Mouse (Mus musculus) lung, postnatal 4 days (tissue): Measurements from ENCODE around the gene Mgst2.

Experiments
- DNase-seq, 2 experiments: peaks; one replicate each; pipeline ENCODE4 v3.0.0; 2021

The Mgst2 gene

DNA sequence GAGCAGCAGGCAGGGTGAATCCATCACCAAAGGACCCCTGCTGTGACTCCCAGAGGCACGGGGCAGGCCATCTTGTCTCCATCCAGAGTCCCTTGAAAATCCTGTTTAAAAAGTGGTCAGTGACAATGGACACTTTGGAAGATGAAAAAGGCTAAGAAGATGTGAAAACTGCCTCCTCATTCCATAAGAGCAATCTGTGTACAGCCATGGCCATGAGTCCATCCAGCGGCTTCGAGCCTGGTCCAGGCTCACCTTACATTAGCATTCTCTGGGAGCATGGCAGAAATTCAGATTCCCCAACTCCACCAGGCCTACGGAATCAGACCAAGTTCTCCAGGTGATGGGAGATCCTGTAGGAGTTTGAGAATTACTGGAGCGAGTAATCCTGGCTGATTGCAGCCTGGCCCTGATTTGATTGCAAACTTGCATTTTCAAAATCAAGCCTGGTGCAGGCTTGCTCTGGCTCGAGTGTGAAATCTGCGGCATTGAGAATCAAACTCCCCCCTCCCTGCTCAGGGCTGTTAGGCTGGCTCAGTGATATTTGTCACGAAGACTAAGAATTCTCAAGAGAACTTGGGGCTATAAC lies 42.6 kb downstream of the Mgst2 start:
- no peak for DNase-seq

DNA sequence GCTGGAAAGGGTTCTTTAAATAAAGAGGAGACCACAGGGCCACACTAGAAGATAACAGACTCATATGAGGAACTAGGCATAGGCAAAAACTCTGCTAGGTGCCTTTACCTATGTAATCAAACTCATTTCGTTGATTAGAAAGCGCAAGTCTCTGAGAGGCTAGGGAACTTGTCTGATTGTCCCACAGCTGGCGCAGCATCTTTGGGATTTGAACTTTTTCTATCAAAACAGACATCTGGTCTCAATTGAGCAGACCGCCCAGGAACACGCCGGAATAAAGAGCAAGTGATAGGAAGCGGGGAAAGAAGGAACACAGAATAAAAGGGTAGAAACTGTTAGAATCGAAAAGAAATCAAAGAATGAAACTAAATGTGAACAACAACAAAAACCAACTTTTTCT lies 43.3 kb downstream of the Mgst2 start:
- no peak for DNase-seq

DNA sequence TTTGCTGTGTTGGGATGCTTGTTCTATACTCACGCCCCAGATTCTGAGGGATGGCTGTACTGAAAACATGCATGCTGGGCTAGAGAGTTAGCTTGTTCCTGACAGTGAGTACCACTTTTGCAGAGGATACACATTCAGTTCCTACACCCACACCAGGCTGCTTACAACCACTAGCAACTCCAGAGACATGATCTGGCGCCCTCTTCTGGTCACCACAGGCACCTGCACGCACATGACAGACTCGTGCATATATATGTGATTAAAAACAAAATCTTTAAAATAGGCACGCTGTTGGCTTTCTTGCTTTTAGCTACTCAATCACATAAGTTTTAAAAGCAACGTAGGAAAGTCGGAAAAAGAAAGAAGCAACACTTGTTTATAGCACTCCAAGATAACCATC lies 45.1 kb downstream of the Mgst2 start:
- DNase-seq, result no peak

DNA sequence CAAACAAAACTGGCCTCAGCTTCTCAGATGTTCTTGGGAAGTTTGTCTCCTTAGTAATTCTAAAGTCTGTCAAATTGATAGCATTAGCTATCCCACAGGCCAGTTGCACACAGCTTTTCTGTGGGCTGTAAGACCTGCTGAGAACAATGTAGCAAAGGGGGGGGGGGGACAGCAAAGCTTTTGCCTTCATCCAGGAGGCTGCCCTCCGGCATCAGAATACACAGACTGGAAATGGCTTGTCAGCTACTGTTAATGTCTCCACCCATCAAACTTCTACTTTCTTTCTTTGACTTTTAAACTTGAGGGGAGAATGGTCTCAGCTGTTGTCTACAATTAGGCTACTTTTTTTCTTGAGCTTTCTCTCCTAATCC lies 48.2 kb downstream of the Mgst2 start:
- DNase-seq, result no peak

DNA sequence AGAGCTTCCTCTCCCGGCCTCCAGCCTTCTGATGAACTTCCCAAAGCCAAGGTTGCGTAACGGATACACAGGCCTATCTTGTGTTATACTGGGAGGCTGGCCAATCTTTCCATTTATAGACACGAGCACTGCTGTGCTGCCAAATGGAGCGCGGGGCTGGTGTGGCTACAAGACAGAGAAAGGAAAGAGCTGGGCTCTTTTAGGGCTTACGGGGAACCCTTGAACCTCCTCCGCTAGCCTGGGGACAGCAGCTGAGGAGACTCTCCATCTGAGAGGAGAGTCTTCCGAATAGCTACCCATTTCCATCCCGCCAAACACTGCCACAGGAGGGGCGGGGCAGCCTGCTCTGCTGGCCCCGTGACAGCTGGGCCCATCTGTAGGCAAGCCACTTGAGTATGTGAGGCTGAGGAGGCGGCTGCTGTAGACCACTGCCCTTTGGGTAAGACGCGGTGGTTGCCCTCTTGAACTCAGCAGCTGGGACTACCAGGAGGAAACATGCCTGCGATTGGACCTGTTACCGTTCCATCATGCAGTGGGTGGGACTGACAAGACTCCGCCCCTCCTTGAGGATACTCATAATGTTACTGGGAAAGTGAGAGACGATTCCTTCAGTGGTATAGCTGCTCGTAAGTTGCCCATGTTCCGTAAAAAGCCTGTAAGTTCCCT lies 48.7 kb downstream of the Mgst2 start:
- DNase-seq, result peak; percentile 89 to 94

DNA sequence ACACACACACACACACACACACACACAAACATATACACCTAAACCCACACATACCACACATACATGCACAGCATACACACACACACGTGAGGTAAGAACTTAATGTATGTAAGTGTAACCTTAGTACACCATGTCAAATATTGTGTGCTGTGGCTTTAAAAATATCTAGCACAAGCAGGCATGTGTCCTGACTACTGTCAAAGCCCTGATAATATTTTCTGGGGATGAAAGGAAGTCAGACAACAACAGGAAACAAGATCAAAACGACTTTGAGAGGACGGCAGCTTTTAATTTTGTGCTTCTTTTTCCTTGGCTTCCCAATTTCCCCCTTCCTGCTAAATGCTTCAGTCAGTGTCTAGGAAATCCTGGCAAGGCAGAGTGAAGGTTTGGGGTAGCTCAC lies 52.2 kb downstream of the Mgst2 start:
- DNase-seq, result no peak

DNA sequence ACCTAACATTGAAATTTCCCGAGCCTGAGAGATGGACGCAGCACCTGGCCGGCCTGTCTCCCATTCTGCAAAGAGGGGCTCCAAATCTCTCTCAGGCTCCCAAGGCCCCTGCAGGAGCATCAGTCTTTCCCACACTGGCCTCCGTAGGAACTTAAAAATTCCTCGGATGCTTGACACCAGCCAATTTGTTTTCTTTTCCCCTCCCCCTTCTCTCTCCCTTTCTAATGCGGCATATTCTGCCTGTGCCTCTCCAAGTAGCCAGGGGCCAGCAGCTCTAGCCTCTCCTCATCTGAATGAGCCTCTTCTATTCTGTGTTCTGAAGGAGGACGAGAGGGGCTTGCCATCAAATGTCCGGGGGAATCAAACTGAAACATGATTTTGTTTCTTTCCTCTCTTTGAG lies 53.1 kb downstream of the Mgst2 start:
- no peak for DNase-seq

DNA sequence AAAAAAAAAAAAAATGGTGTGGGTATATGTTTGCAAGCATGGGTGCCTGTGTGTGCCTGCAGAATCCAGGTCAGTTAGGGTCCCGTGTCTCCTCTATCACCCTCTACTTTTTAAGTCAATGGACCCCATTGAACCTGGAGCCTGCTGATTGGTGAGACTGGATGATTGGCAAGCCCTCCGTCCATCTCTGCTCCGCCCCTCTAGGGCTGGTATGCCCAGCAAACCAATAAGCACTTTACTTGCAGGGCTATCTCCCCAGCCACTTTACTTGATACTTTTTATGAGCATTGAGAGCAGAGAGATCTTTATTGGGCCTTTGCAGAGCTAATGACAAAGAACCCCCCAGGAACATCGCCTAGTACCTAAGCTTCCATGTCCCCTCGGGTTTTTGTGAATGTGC lies 54.3 kb downstream of the Mgst2 start:
- DNase-seq, result peak in 1 of 2 experiments; percentile 12

DNA sequence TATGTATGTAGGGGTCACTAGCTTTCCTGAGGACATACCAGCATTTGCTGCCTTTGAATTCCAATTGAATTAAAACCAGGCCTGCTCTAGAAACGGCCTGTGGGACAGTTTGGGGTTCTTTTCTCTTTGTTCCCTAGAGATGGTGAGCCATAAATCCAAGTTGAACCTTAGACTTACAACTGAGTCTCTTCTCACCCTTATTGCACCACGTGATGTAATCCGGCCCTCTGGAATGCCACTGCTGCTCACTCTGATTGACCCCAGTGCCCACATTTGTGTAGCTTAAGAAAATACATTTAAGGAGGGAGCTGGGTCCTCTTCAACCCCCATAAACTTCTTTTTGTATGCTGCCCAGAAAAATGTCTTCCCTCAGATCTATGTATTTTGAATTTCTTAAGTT lies 57.3 kb downstream of the Mgst2 start:
- DNase-seq, result peak in 1 of 2 experiments; percentile 4

DNA sequence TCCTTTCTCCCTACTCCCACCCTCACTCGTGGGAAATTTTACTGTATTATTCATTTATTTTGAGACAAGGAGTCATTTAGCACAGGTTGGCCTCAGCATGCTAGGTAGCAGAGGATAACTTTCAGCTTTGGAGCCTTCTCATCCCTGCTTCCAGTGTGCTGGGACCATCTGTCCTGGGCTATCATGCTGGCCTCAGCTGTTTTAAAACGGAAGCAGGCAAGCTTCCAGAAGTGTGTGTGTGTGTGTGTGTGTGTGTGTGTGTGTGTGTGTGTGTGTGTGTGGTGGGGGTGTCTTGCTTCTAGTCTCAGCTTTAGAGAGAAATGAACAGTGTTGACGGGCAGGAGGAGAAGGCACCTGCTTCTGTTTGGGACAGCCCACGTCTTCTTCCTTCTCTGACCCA lies 57.7 kb downstream of the Mgst2 start:
- peak in 1 of 2 experiments; percentile 17 for DNase-seq

DNA sequence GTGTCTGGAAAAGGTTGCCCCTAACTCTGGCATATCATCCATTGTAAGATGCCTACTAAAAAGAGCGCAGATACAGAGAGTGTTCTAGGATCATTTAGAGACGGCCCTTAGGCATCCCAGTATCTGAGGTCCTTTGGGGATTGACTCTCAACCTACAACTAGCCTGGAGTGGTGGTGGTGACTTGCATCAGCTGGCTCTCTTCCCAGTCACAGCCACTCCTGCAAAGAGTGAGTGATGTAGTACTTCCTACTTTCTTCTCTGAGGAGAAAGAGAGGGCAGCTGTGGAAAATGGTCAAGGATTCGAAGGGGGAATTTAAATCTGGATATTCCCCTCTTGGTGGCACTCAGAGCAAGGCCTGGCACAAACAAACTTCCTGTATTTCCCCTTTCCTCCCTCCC lies 59.2 kb downstream of the Mgst2 start:
- peak; percentile 51 to 71 for DNase-seq

DNA sequence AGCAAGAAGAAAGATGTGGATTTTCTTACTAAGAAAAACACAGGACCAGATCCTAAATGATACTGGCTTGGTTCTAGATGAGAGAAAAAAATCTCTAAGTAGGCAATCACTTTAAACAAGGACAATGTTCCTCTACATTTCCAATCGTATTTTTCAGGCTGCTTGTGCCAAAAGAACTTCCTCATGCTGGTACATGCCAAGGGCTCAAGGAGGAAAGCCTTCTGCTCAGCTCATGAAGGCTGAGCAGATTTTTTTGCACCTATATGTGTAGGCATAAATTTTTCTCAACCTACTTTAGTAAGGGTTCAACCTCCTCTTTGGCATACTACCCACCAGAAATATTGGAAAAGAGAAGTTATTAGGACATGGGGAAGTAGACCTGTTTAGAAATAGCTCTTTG lies 59.8 kb downstream of the Mgst2 start:
- DNase-seq, result peak in 1 of 2 experiments; percentile 2

DNA sequence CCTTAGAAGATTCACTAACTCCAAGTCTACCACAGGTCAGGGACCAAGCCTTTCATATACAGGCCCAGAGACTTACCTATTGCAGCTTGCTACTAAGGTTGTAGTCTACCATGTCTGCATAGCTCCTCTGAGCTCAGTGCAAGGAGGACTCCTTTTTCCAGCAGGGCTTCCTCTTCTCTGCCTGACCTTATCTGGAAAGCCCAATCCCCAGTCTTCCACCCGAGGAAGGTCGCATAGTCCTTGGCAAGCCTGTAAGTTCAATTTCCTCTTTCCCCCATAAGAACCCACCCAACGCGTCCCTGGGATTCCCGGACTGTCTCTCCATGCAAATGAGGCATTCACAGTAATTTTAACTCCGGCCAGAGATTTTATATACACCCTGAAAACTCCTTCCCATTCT lies 66.1 kb downstream of the Mgst2 start:
- DNase-seq, result peak in 1 of 2 experiments; percentile 18

DNA sequence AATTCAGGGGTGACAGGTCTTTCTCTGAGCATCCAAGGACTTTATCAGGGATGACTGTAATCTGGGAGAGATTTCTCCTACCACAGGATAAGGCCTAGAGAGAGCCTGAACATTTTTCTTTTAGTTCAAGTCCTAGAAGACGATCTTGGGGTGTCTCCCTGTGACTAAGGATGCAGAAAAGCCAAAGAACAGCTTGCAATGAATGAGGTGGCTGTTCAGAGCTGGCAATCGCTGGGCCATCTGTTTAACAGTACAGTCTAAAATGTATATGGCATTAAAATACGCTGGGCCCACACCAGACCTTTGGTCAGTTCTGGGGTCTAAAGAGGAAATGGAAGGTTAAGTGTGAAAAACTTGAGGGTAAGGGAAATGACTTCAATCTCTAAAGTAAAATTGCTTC lies 67.3 kb downstream of the Mgst2 start:
- DNase-seq, result peak in 1 of 2 experiments; percentile 8

DNA sequence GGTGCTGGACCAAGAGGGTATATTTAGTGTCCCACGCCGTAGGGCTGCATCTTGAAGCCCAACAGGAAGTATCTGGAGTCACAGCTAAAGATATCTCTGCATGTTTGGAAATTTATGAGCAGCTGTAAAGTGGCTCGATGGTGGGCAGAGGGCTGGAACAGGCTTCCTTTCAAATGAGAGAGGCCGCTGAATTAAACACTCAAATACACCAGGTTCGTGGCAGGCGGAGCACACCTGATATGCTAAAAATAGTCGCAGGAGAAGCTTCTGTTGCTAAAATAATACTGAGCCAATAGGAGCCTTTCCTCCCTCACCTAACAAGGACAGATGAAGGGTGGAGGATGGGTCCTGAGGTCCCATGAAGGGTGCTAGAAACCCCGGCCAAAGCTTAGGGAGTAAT lies 67.8 kb downstream of the Mgst2 start:
- peak in 1 of 2 experiments; percentile 40 for DNase-seq

DNA sequence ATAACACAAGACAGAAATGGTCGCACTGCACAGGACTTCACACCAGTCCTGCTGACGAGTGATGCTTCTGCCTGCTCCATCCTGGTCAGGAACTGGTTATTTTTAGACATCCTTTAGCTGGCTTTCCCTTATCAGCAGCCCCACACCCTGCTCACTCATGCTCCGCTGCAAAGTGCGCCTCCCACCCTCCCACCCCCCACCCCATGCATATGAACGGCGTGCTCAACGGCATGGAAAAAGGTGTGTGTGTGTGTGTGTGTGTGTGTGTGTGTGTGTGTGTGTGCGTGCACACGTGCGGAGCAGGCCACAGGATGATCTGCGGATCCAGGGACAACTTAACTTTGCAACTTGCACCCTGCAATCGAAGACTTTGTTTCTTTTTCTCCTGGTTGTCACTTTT lies 68.3 kb downstream of the Mgst2 start:
- no peak for DNase-seq

DNA sequence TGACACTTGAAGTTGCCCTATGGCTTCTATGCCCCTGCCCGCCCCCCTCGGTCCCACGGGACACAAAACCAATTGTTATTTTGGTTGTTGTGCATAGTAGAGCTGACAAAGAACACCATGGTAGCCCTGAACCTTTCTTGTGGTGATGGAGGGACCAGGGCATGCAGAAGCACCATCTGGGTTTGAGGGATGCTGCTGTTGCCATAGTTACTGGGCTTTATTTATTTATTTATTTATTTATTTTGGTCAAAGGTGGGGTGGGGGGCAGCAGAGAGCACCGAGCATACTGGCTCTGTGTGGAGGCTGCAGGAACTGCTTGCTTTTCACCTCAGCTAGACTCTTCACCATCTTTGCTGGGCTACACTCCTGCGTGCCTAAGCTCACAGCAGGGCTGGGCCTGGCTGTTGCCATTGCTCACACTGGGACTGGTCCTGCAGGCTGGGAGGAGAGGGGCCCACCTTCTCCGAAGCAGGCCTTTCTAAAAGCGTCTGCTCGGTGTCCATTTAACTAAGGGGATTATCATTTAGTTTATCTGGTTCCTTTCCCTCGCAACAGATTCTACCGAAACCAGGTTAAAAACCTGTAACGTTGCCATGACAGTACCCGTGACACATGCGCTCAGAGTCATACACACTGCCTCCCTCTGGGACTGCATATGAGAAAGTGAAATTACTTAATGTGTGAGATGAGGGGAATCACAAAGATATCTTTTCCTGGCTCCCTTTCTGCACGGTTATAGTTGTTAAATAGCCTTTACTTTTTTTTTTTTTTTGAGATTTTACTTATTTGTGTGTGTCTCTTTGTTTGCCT lies 69.2 kb downstream of the Mgst2 start:
- peak in 1 of 2 experiments; percentile 11 for DNase-seq

DNA sequence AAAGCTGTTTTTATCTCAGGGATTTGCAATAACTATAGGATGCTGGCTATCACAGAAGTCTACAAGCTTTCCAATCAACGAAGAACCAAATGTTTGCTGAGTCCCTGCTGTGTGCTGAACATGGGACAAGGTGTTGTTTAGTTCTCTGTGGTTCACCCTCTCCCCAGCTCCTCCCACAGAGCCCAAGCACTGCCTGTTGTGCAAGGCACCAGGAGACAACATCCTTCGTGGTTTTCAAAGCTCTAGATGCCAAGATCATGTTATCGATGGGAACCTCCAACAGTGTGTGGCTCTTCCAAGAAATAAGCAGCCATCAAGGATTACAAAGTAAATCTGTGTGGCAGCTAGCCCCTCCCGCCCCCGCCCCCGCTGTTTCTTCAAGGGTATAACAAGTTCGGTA lies 70.5 kb downstream of the Mgst2 start:
- DNase-seq, result peak in 1 of 2 experiments; percentile 9

DNA sequence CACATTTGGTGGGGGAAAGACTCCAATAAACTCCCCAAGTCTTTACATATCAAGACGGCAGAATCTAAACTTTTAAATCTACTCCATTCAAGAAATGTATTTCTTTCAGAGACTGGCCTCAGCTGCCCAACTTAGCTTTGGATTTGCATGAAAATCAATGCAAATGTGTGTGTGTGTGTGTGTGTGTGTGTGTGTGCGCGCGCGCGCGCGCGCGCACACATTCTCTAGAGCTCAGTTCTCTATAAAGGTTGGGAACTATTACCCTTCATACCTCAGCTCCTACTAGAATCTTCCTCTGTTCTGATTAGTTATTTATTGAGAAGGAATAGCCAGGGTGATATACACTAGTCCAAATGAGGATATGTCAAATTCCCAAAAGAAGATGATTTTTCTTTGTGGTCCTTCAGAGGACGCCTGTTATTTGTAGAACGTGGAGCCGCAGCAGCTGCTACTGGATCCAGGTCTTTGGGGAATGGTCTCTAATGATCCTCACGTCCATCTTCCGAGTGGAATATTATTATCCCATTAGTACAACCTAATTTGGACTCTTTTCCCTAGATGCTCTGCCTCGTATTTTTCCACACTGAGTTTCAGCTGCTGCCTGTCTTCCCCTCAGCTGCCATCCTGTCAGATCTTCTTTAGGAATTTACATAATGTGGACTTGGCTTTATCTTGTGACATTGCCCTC lies 71.9 kb downstream of the Mgst2 start:
- peak in 1 of 2 experiments; percentile 6 for DNase-seq
